Mouse (Mus musculus): ENCODE results near the gene Ndufb7.

- TF ChIP-seq POLR2A (IDR thresholded peaks at IDR 0.05; ENCODE audit: insufficient read length, low read depth) (no peak), USF1 (IDR thresholded peaks at IDR 0.05; ENCODE audit: low read depth) (no peak), TCF12 (IDR thresholded peaks at IDR 0.05; ENCODE audit: insufficient read depth, poor library complexity, severe bottlenecking) (no peak), MYOD1 (IDR thresholded peaks at IDR 0.05; ENCODE audit: control insufficient read depth in 1 of 3, insufficient read length in 2 of 3, low read depth in 2 of 3) (no peak), CEBPB (IDR thresholded peaks at IDR 0.05; ENCODE audit: insufficient read depth, poor library complexity, severe bottlenecking) (no peak), POLR2AphosphoS2 (IDR thresholded peaks at IDR 0.05; ENCODE audit: insufficient read length, low read depth) (no peak), MAX (IDR thresholded peaks at IDR 0.05; ENCODE audit: low read depth) (no peak), TCF3 (IDR thresholded peaks at IDR 0.05; ENCODE audit: insufficient read length, low read depth) (no peak), E2F4 (IDR thresholded peaks at IDR 0.05; ENCODE audit: insufficient read depth) (no peak)
These were observed 13.2 kb downstream of the Ndufb7 start for GRCm38 (mm10) chr8:83579676-83580075.

Data from myocyte (in vitro differentiated cells).